Comparison of ENCODE assay signal across 28 mouse cellular contexts in genomic region chr11:106351941-106352340, GRCm38 (mm10). TPM values are rescaled to one million over a fixed set of nuclear protein-coding genes. Genes with fewer than 3 reads are reported as not detected.
DNase-seq lines count a peak whose midpoint lies in the region; ATAC-seq and TF ChIP-seq lines count a peak whose summit lies in the region.
"Had no signal": no experiment of that assay in that cellular context is flagged by ENCODE, and none has a peak within 500 bp of the region (broad histone marks: within the 10 kb centered on the region; RNA-seq: fewer than 3 reads in every experiment).

No protein-coding gene starts in this region.

- no peaks in the 10 kb centered on the region for H3K27me3 ChIP-seq in forebrain, embryonic 16.5 days (replicated peaks; ENCODE audit: control insufficient read depth, insufficient read depth, low read length)
- H3K27me3 ChIP-seq in kidney, adult 2 months (replicated peaks; ENCODE audit: control insufficient read depth, insufficient read depth, low read length): no peaks in the 10 kb centered on the region
- H3K27me3 ChIP-seq: embryonic facial prominence, embryonic 12.5 days; embryonic facial prominence, embryonic 15.5 days; forebrain, embryonic 15.5 days; heart, embryonic 13.5 days; hindbrain, embryonic 12.5 days; hindbrain, embryonic 15.5 days had no signal

- DNase-seq in CD4-positive helper T cell, adult 2 months (ENCODE audit: low read depth, low spot score): peak; percentile 71
- DNase-seq in CD4-positive, CD25-positive, alpha-beta regulatory T cell, adult 2 months (ENCODE audit: low read depth, low spot score): peak; percentile 60
- peak; percentile 77 for DNase-seq in naive thymus-derived CD4-positive, alpha-beta T cell, adult 2 months (ENCODE audit: low read depth)
- DNase-seq in kidney, adult 2 months: no peak
- DNase-seq: adrenal gland, postnatal 10 days; adrenal gland, postnatal 36 days; cerebellum, adult 18-20 months; cerebellum, adult 9-10 months; cerebellum, postnatal 14 days; gastrocnemius, postnatal 25 days; heart, adult 2 months; heart, postnatal 14 days; heart, postnatal 4 days; kidney, adult 8-10 months had no signal

- no peak overlapping the region for H3K9ac ChIP-seq in forebrain, embryonic 16.5 days (replicated peaks; ENCODE audit: low read depth, low read length)
- H3K9ac ChIP-seq: embryonic facial prominence, embryonic 12.5 days; embryonic facial prominence, embryonic 15.5 days; forebrain, embryonic 15.5 days; heart, embryonic 13.5 days; hindbrain, embryonic 12.5 days; hindbrain, embryonic 15.5 days had no signal

- H3K9me3 ChIP-seq in forebrain, embryonic 16.5 days (ENCODE audit: control insufficient read depth, low read length): no peaks in the 10 kb centered on the region
- H3K9me3 ChIP-seq: embryonic facial prominence, embryonic 12.5 days; embryonic facial prominence, embryonic 15.5 days; forebrain, embryonic 15.5 days; heart, embryonic 10.5 days; heart, embryonic 13.5 days; hindbrain, embryonic 12.5 days; hindbrain, embryonic 15.5 days had no signal

- H3K4me3 ChIP-seq in forebrain, embryonic 16.5 days (replicated peaks; ENCODE audit: low read length): no peak overlapping the region
- no peak overlapping the region for H3K4me3 ChIP-seq in kidney, adult 2 months (ENCODE audit: insufficient read depth, low read depth, low read length)
- H3K4me3 ChIP-seq: embryonic facial prominence, embryonic 12.5 days; embryonic facial prominence, embryonic 15.5 days; forebrain, embryonic 15.5 days; heart, adult 2 months; heart, embryonic 10.5 days; heart, embryonic 13.5 days; hindbrain, embryonic 12.5 days; hindbrain, embryonic 15.5 days had no signal

- WGBS in forebrain, embryonic 16.5 days: 82% methylated on average over 4 of the region's 4 CpGs
- WGBS in kidney, adult 2 months: 80% methylated on average over 4 of the region's 4 CpGs

- H3K4me1 ChIP-seq in forebrain, embryonic 16.5 days (replicated peaks; ENCODE audit: control insufficient read depth, insufficient read depth, low read length): no peaks in the 10 kb centered on the region
- H3K4me1 ChIP-seq in kidney, adult 2 months (ENCODE audit: control insufficient read depth, insufficient read depth, low read length): no peaks in the 10 kb centered on the region
- H3K4me1 ChIP-seq: embryonic facial prominence, embryonic 12.5 days; embryonic facial prominence, embryonic 15.5 days; forebrain, embryonic 15.5 days; hindbrain, embryonic 15.5 days had no signal

- no peak overlapping the region for H3K4me2 ChIP-seq in forebrain, embryonic 16.5 days (ENCODE audit: low read length)
- H3K4me2 ChIP-seq: embryonic facial prominence, embryonic 12.5 days; embryonic facial prominence, embryonic 15.5 days; forebrain, embryonic 15.5 days; heart, embryonic 13.5 days; hindbrain, embryonic 12.5 days; hindbrain, embryonic 15.5 days had no signal

- no peak overlapping the region for H3K27ac ChIP-seq in forebrain, embryonic 16.5 days (ENCODE audit: low read length)
- H3K27ac ChIP-seq in kidney, adult 2 months (ENCODE audit: insufficient read depth, low read depth, low read length): no peak overlapping the region
- H3K27ac ChIP-seq: embryonic facial prominence, embryonic 12.5 days; embryonic facial prominence, embryonic 15.5 days; forebrain, embryonic 15.5 days; heart, adult 2 months; heart, embryonic 10.5 days; heart, embryonic 13.5 days; hindbrain, embryonic 12.5 days; hindbrain, embryonic 15.5 days had no signal

- ATAC-seq in activated CD4-positive, CD25-positive, alpha-beta regulatory T cell, adult 4 months: peak; percentile 94
- no peak for ATAC-seq in forebrain, embryonic 16.5 days
- ATAC-seq: forebrain, embryonic 15.5 days; intestine, postnatal 0 days had no signal

- TF ChIP-seq POLR2A in kidney, adult 2 months (IDR thresholded peaks at IDR 0.05; ENCODE audit: low read depth, low read length): no peak

- no peak for TF ChIP-seq CTCF in kidney, adult 2 months (conservative IDR thresholded peaks at IDR 0.05; ENCODE audit: insufficient read depth, insufficient read length, low read depth, low read length)

- H3K36me3 ChIP-seq in forebrain, embryonic 16.5 days (ENCODE audit: control insufficient read depth, insufficient read depth): no peaks in the 10 kb centered on the region
- H3K36me3 ChIP-seq in kidney, adult 2 months (ENCODE audit: control insufficient read depth, insufficient read depth, low read length): no peaks in the 10 kb centered on the region
- H3K36me3 ChIP-seq: embryonic facial prominence, embryonic 12.5 days; embryonic facial prominence, embryonic 15.5 days; forebrain, embryonic 15.5 days; heart, embryonic 10.5 days; heart, embryonic 13.5 days; hindbrain, embryonic 12.5 days; hindbrain, embryonic 15.5 days had no signal

RNA-seq across cellular contexts. Expression of gene Scn4a, which starts 1.1 kb away (rescaled TPM):
- under 1 TPM in 1 of 2 experiments, not detected in 1; 0.09 TPM for polyA plus RNA-seq in activated CD4-positive, CD25-positive, alpha-beta regulatory T cell, adult 4 months (2017; shearing (Covaris generic))
- polyA plus RNA-seq in forebrain, embryonic 16.5 days (2015; fragmentation: Nextera tagmentation; extraction: Ambion mirVana): 0.03 TPM in 1 of 2 replicates, not detected in the other
- 0.11 and 1.9 TPM in 2 replicates for polyA plus RNA-seq in kidney, adult 2 months (2012; rRNA removed)
- polyA plus RNA-seq: forebrain, embryonic 11.5 days; forebrain, embryonic 15.5 days; hindbrain, embryonic 12.5 days; hindbrain, embryonic 15.5 days had no signal

RNA-seq across cellular contexts. Expression of gene Prr29, which starts 13.3 kb away (rescaled TPM):
- polyA plus RNA-seq in activated CD4-positive, CD25-positive, alpha-beta regulatory T cell, adult 4 months (2017; shearing (Covaris generic)): 1 to 10 TPM; 1.1 to 1.2 TPM
- not detected in 2 replicates for polyA plus RNA-seq in forebrain, embryonic 16.5 days (2015; fragmentation: Nextera tagmentation; extraction: Ambion mirVana)
- polyA plus RNA-seq in kidney, adult 2 months (2012; rRNA removed): 0.12 and 0.58 TPM in 2 replicates
- polyA plus RNA-seq: C2C12; embryonic facial prominence, embryonic 12.5 days; forebrain, embryonic 11.5 days; forebrain, embryonic 15.5 days; hindbrain, embryonic 12.5 days; hindbrain, embryonic 15.5 days had no signal

RNA-seq across cellular contexts. Expression of gene Icam2, which starts 35.9 kb away (rescaled TPM):
- polyA plus RNA-seq in activated CD4-positive, CD25-positive, alpha-beta regulatory T cell, adult 4 months (2017; shearing (Covaris generic)): 100 to 1,000 TPM in 1 of 2 experiments, 10 to 100 TPM in 1; 94.3 to 114 TPM
- polyA plus RNA-seq in forebrain, embryonic 16.5 days (2015; fragmentation: Nextera tagmentation; extraction: Ambion mirVana): 10.9 and 12.6 TPM in 2 replicates
- polyA plus RNA-seq in kidney, adult 2 months (2012; rRNA removed): 35.0 and 38.1 TPM in 2 replicates
- polyA plus RNA-seq: C2C12 had no signal

RNA-seq across cellular contexts. Expression of gene Cd79b, which starts 37.4 kb away (rescaled TPM):
- 10 to 100 TPM; 48.0 to 77.5 TPM for polyA plus RNA-seq in activated CD4-positive, CD25-positive, alpha-beta regulatory T cell, adult 4 months (2017; shearing (Covaris generic))
- 0.65 and 0.75 TPM in 2 replicates for polyA plus RNA-seq in forebrain, embryonic 16.5 days (2015; fragmentation: Nextera tagmentation; extraction: Ambion mirVana)
- polyA plus RNA-seq in kidney, adult 2 months (2012; rRNA removed): 2.7 and 17.9 TPM in 2 replicates
- polyA plus RNA-seq: C2C12 had no signal

RNA-seq across cellular contexts. Expression of gene Gh, which starts 50.3 kb away (rescaled TPM):
- polyA plus RNA-seq in activated CD4-positive, CD25-positive, alpha-beta regulatory T cell, adult 4 months (2017; shearing (Covaris generic)): not detected
- not detected in 2 replicates for polyA plus RNA-seq in forebrain, embryonic 16.5 days (2015; fragmentation: Nextera tagmentation; extraction: Ambion mirVana)
- polyA plus RNA-seq in kidney, adult 2 months (2012; rRNA removed): 0.16 TPM in 1 of 2 replicates, not detected in the other
- polyA plus RNA-seq: C2C12; embryonic facial prominence, embryonic 12.5 days; embryonic facial prominence, embryonic 15.5 days; forebrain, embryonic 11.5 days; forebrain, embryonic 15.5 days; heart, adult 2 months; heart, embryonic 10.5 days; heart, embryonic 13.5 days; heart, embryonic 16.5 days; hindbrain, embryonic 12.5 days; hindbrain, embryonic 15.5 days; intestine, embryonic 14.5 days; intestine, postnatal 0 days had no signal
